Mouse (Mus musculus) layer of hippocampus, postnatal 36 days (tissue): ENCODE measurements at regions not wholly inside any gene's neighbourhood (a gene's known extent, or its start where the extent isn't known, plus 50 kb on each side); places are given as distances from the start of the nearest gene placed in this dataset.
"Not testable (repeated sequence)": the region's sequence is repeated elsewhere in the genome, so short reads cannot be mapped to it uniquely, and the experiment has no call there.

ENCODE experiments used
- DNase-seq, 2 experiments: peaks; one replicate each; pipeline ENCODE4 v3.0.0; 2022

- no peak for DNase-seq
Measured at GRCm38 (mm10) chr2:78094921-78095320, 148.7 kb upstream of the Cwc22 start.

- no peak for DNase-seq
Measured at GRCm38 (mm10) chr2:78064321-78065037, 118.3 kb upstream of the Cwc22 start.

DNA sequence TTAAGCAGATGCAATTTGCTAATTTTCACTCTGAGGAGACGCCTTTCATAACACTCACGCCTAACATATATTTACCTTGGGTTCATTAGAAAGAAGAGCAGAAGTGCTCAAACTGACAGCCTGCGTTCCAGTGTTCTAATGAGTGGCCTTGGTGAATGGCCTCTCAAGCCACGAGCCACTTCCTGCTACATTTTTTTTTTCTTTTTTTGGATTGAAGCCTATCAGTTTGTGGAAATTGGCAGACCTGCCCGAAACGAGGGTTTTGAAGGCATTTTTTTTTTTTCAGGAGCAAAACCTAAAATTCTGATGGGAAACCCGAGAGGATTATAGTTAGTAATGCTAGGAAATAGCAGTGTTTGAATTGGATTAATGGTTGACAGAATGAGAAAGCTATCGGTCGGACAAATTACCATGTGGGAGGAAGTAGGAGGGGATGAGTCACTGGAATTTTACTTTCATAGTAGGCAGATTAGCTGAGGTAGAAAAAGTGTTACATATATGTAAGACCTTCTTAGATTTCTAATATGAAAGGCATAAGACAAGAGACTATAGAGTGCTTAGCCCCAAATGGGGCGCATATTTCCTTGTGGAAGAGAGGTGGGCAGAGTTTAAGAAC lies 113.7 kb upstream of the Cwc22 start:
- no peak for DNase-seq

GRCm38 (mm10) chr2:78058988-78059387 lies 112.8 kb upstream of the Cwc22 start:
- no peak for DNase-seq

GRCm38 (mm10) chr2:78053910-78054309 lies 107.7 kb upstream of the Cwc22 start:
- no peak for DNase-seq

DNA sequence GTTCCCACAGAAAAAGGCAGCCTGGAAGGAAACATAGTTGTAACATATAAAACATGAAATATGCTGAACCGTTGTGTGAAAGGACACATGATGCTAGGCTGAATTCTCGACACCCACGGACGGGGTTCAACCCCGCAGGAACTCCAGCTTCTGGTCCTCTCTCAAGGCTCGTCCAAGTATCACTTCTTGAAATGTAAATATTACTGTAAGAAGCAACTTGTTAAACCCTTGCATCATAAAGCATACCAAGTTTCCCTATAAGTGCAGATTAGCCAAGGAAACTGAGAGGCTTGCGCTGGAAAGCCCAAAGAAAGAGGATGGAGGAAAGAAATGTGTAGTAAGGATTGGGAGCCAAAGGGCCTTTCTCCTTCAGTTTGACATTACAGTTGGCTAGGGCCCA lies 104.4 kb upstream of the Cwc22 start:
- no peak for DNase-seq

- peak; percentile 87 for DNase-seq
Measured at GRCm38 (mm10) chr2:78049248-78049874, 103.2 kb upstream of the Cwc22 start.

DNA sequence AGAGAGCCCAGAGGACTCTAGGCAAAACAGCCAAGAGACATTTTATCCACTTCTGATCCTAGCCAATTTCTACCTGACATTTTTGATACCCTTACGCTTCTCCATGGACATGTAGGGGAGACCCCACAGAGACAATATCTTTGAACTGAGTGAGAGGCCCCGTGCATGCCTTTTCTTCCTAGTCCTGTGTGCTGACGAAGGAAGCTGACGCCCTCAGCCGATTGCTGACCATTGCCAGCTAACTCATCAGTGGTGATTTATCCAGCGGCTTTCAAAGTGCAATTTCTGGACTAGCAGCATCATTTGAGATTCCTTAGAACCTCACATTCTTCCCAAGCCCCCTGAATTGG lies 102.5 kb upstream of the Cwc22 start:
- peak in 1 of 2 experiments; percentile 9 for DNase-seq

DNA sequence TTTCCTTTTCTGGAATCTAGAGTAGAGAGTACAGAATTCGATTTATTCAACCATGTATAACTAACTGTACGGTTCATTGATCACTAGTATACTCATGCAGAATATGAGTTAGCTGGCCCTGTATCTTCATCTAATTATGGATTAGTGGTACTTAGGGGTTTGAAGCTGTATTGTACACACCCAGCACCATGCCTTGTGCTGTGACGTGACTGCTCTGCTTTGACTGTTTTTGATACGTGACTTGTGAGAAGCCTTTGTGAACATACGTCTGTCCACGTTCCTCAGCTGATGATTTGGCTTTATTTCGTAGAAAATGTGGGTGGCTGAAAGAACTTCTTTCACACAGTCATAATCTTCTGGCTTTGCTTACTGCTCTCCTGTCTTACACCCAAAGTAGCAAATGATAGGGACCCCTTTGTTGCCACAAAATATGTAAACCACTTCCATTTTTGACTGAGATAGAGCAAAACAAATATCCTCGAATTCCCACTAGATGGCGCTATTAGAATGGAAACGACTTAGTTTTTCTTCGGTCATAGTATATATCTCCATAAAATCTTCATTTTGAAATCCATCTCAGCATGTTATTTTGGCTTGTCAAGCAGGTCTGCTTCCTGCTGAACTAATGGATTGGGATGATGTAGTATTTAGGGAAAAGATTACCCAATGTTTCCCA lies 102.0 kb upstream of the Cwc22 start:
- DNase-seq, result peak in 1 of 2 experiments; percentile 5

DNA sequence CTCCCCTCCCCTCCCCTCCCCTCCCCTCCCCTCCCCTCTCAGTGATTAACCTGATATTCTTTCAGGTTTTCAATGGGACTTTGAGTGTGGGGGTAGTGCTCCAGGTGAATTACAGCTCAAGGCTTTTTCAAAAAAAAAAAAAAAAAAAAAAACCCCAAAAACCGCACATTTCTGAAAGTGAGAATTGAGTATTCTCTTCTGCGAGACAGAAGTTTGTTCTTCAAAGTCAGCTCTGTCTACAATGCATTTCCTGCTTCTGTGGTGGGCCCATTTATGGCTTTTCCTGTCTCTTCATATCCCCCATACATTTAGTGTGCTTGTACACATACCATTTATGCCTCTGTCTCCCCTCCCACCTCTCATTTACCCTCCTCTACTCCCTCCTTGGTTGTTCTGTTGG lies 81.1 kb upstream of the Cwc22 start:
- DNase-seq, result no peak

- no peak for DNase-seq
Measured at GRCm38 (mm10) chr2:78026808-78027207, 80.6 kb upstream of the Cwc22 start.

DNA sequence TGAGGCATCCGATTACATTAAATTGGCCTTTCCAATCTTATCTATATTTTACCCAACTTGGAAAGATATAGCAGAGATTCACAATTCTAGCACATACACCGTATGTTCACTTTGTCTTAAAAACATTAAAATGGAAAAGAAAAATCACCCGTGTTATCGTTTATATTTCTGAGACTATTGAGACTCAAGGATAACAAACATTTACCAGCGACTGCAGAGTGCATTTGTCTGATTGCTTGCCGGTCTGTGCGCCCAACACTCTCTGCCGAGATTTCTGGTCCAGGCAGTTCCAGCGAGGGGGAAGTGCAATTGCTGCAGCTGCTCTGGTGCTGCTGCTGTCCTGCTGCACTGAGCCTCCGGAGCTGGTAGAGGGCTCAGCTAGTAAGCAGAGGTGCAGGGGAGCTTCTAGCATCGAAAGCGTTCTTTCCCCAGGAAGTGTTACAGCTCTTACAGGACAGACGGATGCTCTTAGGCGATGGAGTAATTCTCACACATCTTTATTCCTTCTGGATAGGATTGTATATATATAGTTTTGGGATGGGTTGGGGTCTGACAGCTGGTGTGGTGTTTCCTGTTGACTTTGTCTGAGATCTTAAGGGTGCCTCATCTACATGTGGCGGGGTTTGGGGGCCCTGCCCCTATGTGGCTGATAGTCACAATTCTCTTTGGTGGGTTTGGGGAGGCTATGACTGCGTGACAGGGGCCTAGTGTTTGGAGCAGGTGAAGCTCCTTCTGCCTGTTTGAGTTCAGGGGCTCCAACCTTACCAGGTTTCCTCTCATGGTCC lies 79.7 kb upstream of the Cwc22 start:
- DNase-seq, result no peak

DNA sequence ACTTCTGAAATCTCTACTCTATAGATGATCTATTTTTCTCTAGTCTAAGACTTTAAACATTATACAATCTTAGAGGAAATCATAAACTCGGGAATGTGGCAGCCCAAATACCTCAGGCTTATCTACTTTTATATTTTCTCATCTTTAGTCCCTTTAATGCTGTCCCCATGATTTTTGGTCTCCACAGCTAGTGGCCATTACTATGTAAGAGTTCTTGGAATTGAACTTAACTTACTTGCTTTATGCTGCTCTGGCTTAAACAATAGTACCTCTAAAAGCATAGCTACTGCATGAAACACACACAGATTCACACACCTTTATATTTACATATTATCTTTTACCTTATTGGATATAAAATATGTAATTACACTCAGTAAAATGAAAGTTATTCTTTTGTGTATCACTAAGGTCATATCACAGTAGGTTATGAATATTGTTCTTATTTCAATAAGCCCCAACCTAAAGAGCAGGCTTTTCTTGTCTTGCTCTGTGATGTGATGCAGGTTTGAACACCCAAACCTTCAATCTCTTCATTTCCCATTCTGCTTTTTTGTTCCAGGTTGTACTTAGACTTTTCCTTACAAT lies 78.9 kb upstream of the Cwc22 start:
- no peak for DNase-seq

DNA sequence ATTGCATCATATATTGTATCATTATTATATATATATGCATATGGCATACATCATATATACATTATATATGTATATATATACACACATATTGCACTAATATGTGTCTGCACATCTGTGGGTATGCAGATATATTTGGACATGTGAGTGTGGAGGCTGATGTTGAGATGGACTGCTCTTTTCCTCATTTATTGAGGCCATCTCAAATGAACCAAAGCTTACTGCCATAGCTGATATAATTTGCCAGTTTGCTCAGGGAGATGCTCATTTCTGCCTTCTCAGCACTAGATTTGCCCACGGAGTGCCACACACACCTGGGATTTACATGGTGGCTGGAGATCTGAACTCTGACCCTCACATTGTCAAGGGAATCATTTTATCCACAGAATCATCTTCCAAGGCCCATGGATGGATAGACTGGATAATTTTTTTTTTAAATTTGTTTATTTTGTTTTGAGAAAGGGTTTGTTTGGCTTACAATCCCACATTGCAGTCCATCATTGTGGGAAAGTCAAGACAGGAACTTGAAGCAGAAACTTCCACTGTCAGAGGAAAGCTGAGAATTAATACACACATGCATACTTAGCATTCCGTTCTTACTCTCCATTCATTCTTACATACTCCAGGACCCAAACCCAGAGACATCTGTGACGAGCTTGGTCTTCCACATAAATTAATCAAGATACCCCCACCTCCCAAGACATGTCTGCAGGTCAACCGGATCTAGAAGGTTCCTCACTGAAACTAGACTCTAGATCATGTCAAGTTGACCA lies 77.9 kb upstream of the Cwc22 start:
- DNase-seq, result no peak

GRCm38 (mm10) chr2:78023416-78023815 lies 77.2 kb upstream of the Cwc22 start:
- DNase-seq, result no peak

- DNase-seq, result no peak
Measured at GRCm38 (mm10) chr2:78022756-78023155, 76.6 kb upstream of the Cwc22 start.

GRCm38 (mm10) chr2:78021905-78022304 lies 75.7 kb upstream of the Cwc22 start:
- no peak for DNase-seq

DNA sequence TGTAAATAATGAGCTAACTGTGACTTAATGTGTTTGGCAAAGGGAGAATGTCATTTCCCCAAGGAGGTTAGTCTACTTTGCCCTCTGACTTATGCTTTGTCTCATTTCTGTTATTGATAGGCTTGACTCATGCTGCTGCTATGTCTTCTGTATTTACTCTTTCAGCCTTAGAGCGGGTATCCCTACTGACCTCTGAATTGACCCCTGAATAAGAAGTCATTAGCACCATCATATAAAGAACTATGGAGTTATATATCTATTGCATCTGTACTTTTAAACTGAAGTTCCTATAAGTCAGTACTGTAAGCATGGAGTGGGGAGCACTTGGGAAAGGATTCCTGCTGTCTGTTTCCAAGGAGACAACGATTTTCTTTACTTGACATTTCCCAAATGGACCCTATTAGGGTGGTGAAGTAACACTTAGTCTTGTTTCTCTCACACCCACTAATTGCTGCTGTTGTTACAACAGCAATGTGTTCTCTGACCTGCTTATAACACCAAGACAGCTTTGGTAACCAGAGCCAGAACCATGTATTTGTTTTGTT lies 75.3 kb upstream of the Cwc22 start:
- no peak for DNase-seq

- no peak for DNase-seq
Measured at GRCm38 (mm10) chr2:78020516-78020915, 74.3 kb upstream of the Cwc22 start.

DNA sequence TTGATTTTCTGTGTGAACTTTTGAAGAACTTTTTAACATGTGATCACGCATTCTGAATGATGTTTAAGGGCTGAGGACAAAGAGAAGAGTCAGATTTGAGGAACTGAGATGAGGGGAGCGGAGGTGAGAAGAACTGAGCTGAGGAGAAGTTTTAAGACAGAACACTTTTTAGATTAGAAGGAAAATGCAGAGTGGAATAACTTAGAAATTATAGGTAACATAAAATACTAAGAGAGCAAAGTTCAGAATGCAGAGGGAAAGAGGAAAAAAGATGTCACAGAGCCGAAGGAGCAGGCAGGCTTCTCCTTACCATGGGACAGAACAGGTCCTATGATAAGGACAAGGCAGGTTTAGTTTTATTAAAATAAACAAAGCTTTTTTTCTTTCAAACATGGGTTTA lies 73.7 kb upstream of the Cwc22 start:
- no peak for DNase-seq

GRCm38 (mm10) chr2:78012441-78012840 lies 66.3 kb upstream of the Cwc22 start:
- not testable (repeated sequence) for DNase-seq
